Mouse (Mus musculus): Measurements from ENCODE around the gene Fbxo41. TPM values are rescaled to one million over a fixed set of nuclear protein-coding genes. Genes with fewer than 3 reads are reported as not detected.
A peak's percentile ranks its signal among the peaks of the same experiment; 100 is the strongest.

Gene Fbxo41
- polyA plus RNA-seq, 1 experiment from 2014 or later, result 0.68 TPM

- Histone ChIP-seq H3K27me3 (ENCODE audit: low read depth, poor library complexity, severe bottlenecking) (peaks cover 82% of the 10 kb centered on the region), H3K36me3 (no peaks in the 10 kb centered on the region), H3K4me3 (peak overlapping the region; percentile 60), H3K9me3 (replicated peaks) (no peaks in the 10 kb centered on the region), H3K4me1 (peaks cover 29% of the 10 kb centered on the region), H3K27ac (replicated peaks) (no peak overlapping the region; the same call in 1 of the 2 replicates)
- under 1% methylated on average over 88 of the region's 88 CpGs for WGBS
- peak; percentile 52 for DNase-seq (ENCODE audit: low spot score)
These were observed 8.7 kb upstream of the Fbxo41 start for GRCm38 (mm10) chr6:85511286-85512055.

- no peaks in the 10 kb centered on the region for H3K36me3 ChIP-seq
- peaks cover 29% of the 10 kb centered on the region for H3K4me1 ChIP-seq
- peaks cover 78% of the 10 kb centered on the region for H3K27me3 ChIP-seq (ENCODE audit: low read depth, poor library complexity, severe bottlenecking)
- DNase-seq (ENCODE audit: low spot score), result peak; percentile 52
- no peaks in the 10 kb centered on the region for H3K9me3 ChIP-seq (replicated peaks)
- 4% methylated on average over 6 of the region's 6 CpGs for WGBS
- H3K4me3 ChIP-seq, result no peak overlapping the region
- no peak overlapping the region for H3K27ac ChIP-seq (replicated peaks)
These were observed 7.7 kb upstream of the Fbxo41 start for GRCm38 (mm10) chr6:85510476-85510875.

DNA sequence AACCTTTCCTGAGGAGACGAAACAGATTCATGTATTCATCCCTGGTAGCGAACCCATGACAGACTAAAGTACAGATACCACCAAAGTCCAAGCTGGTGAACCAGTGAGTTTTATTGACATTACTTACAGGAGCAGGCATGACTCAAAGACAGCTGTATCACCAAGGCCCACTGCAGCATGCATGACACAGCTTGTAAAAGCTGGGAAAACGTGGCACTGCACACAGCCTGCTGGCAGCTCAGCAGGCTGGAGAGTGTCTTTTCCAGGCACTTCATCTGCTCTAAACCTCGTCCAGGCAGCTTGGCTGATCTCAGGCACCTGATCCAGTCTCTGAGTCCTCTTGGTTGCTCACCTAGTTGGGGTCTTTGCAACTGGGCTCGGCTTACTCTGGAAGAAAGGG lies 5.8 kb upstream of the Fbxo41 start:
- Histone ChIP-seq H3K4me1 (peaks cover 26% of the 10 kb centered on the region), H3K27me3 (ENCODE audit: low read depth, poor library complexity, severe bottlenecking) (peaks cover 76% of the 10 kb centered on the region), H3K36me3 (no peaks in the 10 kb centered on the region), H3K9me3 (replicated peaks) (no peaks in the 10 kb centered on the region), H3K4me3 (no peak overlapping the region), H3K27ac (replicated peaks) (no peak overlapping the region)
- no peak for DNase-seq (ENCODE audit: low spot score)
- 44% methylated on average over 5 of the region's 5 CpGs for WGBS

DNA sequence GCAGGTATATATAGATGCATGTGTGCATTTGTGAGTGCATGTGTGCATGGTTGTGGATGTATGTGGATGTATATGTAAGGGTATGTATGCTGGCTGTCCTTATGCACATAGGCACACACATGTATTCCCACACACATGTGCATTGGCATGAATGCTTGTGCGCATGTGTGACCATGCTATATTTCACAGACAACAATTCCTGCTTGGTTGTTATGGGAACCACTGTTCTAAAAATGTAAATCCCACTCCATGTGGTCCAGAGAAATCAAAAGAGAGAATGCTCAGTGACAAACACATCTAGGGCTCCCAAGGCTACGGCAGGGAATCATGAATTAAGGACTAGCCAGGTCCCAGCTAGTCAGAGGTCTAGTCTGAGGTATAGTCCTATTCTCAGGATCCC lies 2.1 kb upstream of the Fbxo41 start:
- Histone ChIP-seq H3K4me1 (peaks cover 23% of the 10 kb centered on the region), H3K9me3 (replicated peaks) (no peaks in the 10 kb centered on the region), H3K27ac (replicated peaks) (no peak overlapping the region), H3K36me3 (no peaks in the 10 kb centered on the region), H3K27me3 (ENCODE audit: low read depth, poor library complexity, severe bottlenecking) (peaks cover 66% of the 10 kb centered on the region), H3K4me3 (no peak overlapping the region)
- WGBS, result 68% methylated on average over 2 of the region's 2 CpGs
- DNase-seq (ENCODE audit: low spot score), result no peak

- H3K9me3 ChIP-seq (replicated peaks), result no peaks in the 10 kb centered on the region
- peaks cover 23% of the 10 kb centered on the region for H3K4me1 ChIP-seq
- peak overlapping the region; percentile 90 for H3K27ac ChIP-seq (replicated peaks)
- peak; percentile 73 for DNase-seq (ENCODE audit: low spot score)
- peak overlapping the region; percentile 77 for H3K4me3 ChIP-seq
- peaks cover 50% of the 10 kb centered on the region for H3K27me3 ChIP-seq (ENCODE audit: low read depth, poor library complexity, severe bottlenecking)
- under 1% methylated on average over 37 of the region's 37 CpGs for WGBS
- H3K36me3 ChIP-seq, result no peaks in the 10 kb centered on the region
These were observed 487 bp downstream of the Fbxo41 start for GRCm38 (mm10) chr6:85502103-85502910.

GRCm38 (mm10) chr6:85501571-85502102 lies 1.2 kb downstream of the Fbxo41 start:
- whole genome bisulfite sequencing, result 11% methylated on average over 6 of the region's 6 CpGs

GRCm38 (mm10) chr6:85500416-85500815 lies 2.4 kb downstream of the Fbxo41 start:
- Histone ChIP-seq H3K36me3 (no peaks in the 10 kb centered on the region), H3K4me1 (peaks cover 23% of the 10 kb centered on the region), H3K27me3 (ENCODE audit: low read depth, poor library complexity, severe bottlenecking) (peaks cover 44% of the 10 kb centered on the region), H3K27ac (replicated peaks) (no peak overlapping the region), H3K4me3 (no peak overlapping the region), H3K9me3 (replicated peaks) (no peaks in the 10 kb centered on the region)
- WGBS, result 76% methylated on average over 1 of the region's 1 CpGs
- no peak for DNase-seq (ENCODE audit: low spot score)

More at GRCm38 (mm10) chr6:85501571-85502102, 1.2 kb downstream of the Fbxo41 start:
- Histone ChIP-seq H3K4me3 (peak overlapping the region; percentile 77), H3K27me3 (ENCODE audit: low read depth, poor library complexity, severe bottlenecking) (peaks cover 50% of the 10 kb centered on the region), H3K27ac (replicated peaks) (peak overlapping the region; percentile 90; the same call in 1 of the 2 replicates), H3K4me1 (peaks cover 23% of the 10 kb centered on the region), H3K9me3 (replicated peaks) (no peaks in the 10 kb centered on the region), H3K36me3 (no peaks in the 10 kb centered on the region)
- no peak for DNase-seq (ENCODE audit: low spot score)

GRCm38 (mm10) chr6:85498147-85498546 lies 4.6 kb downstream of the Fbxo41 start:
- Histone ChIP-seq H3K4me3 (no peak overlapping the region), H3K27ac (replicated peaks) (no peak overlapping the region), H3K4me1 (peaks cover 20% of the 10 kb centered on the region), H3K36me3 (no peaks in the 10 kb centered on the region), H3K27me3 (ENCODE audit: low read depth, poor library complexity, severe bottlenecking) (peaks cover 23% of the 10 kb centered on the region), H3K9me3 (replicated peaks) (no peaks in the 10 kb centered on the region)
- no peak for DNase-seq (ENCODE audit: low spot score)
- 75% methylated on average over 9 of the region's 9 CpGs for WGBS

GRCm38 (mm10) chr6:85496976-85497375 lies 5.8 kb downstream of the Fbxo41 start:
- DNase-seq (ENCODE audit: low spot score), result no peak
- Histone ChIP-seq H3K36me3 (no peaks in the 10 kb centered on the region), H3K9me3 (replicated peaks) (no peaks in the 10 kb centered on the region), H3K4me3 (no peak overlapping the region), H3K27me3 (ENCODE audit: low read depth, poor library complexity, severe bottlenecking) (peaks cover 15% of the 10 kb centered on the region), H3K27ac (replicated peaks) (no peak overlapping the region), H3K4me1 (peaks cover 9% of the 10 kb centered on the region)

GRCm38 (mm10) chr6:85491606-85492005 lies 11.2 kb downstream of the Fbxo41 start:
- Histone ChIP-seq H3K4me1 (peaks cover 27% of the 10 kb centered on the region), H3K4me3 (no peak overlapping the region), H3K27ac (replicated peaks) (no peak overlapping the region), H3K27me3 (ENCODE audit: low read depth, poor library complexity, severe bottlenecking) (peaks cover 12% of the 10 kb centered on the region), H3K36me3 (no peaks in the 10 kb centered on the region), H3K9me3 (replicated peaks) (no peaks in the 10 kb centered on the region)
- no peak for DNase-seq (ENCODE audit: low spot score)
- 95% methylated on average over 3 of the region's 3 CpGs for WGBS

GRCm38 (mm10) chr6:85490252-85490651 lies 12.5 kb downstream of the Fbxo41 start:
- H3K27ac ChIP-seq (replicated peaks), result no peak overlapping the region
- WGBS, result 89% methylated on average over 4 of the region's 4 CpGs
- DNase-seq (ENCODE audit: low spot score), result no peak
- H3K4me3 ChIP-seq, result no peak overlapping the region
- peaks cover 27% of the 10 kb centered on the region for H3K4me1 ChIP-seq
- H3K36me3 ChIP-seq, result no peaks in the 10 kb centered on the region
- no peaks in the 10 kb centered on the region for H3K9me3 ChIP-seq (replicated peaks)
- peaks cover 25% of the 10 kb centered on the region for H3K27me3 ChIP-seq (ENCODE audit: low read depth, poor library complexity, severe bottlenecking)

- Histone ChIP-seq H3K27me3 (ENCODE audit: low read depth, poor library complexity, severe bottlenecking) (peaks cover 31% of the 10 kb centered on the region), H3K4me1 (peaks cover 28% of the 10 kb centered on the region), H3K27ac (replicated peaks) (no peak overlapping the region; the same call in 1 of the 2 replicates), H3K4me3 (no peak overlapping the region), H3K36me3 (no peaks in the 10 kb centered on the region), H3K9me3 (replicated peaks) (no peaks in the 10 kb centered on the region)
- DNase-seq (ENCODE audit: low spot score), result no peak
- 80% methylated on average over 3 of the region's 3 CpGs for WGBS
These were observed 13.1 kb downstream of the Fbxo41 start for GRCm38 (mm10) chr6:85489717-85490116.

- H3K27ac ChIP-seq (replicated peaks), result peak overlapping the region; percentile 67
- peak; percentile 40 for DNase-seq (ENCODE audit: low spot score)
- H3K4me1 ChIP-seq, result peaks cover 40% of the 10 kb centered on the region
- no peak overlapping the region for H3K4me3 ChIP-seq
- no peaks in the 10 kb centered on the region for H3K36me3 ChIP-seq
- H3K27me3 ChIP-seq (ENCODE audit: low read depth, poor library complexity, severe bottlenecking), result peaks cover 43% of the 10 kb centered on the region
- no peaks in the 10 kb centered on the region for H3K9me3 ChIP-seq (replicated peaks)
- 28% methylated on average over 4 of the region's 4 CpGs for WGBS
These were observed 14.3 kb downstream of the Fbxo41 start for GRCm38 (mm10) chr6:85488510-85488909.

All from midbrain, embryonic 10.5 days (tissue).